Mouse (Mus musculus): Measurements from ENCODE around the gene Pkhd1. TPM values are rescaled to one million over a fixed set of nuclear protein-coding genes. Genes with fewer than 3 reads are reported as not detected.

Pkhd1 gene
- total and polyA plus RNA-seq, 2 experiments = 1.5 to 10.0 TPM

- Histone ChIP-seq H3K36me3 (ENCODE audit: control insufficient read depth, insufficient read depth, low read length) (no peaks in the 10 kb centered on the region), H3K4me1 (ENCODE audit: control insufficient read depth, insufficient read depth, low read length) (no peaks in the 10 kb centered on the region), H3K27ac (replicated peaks; ENCODE audit: insufficient read depth, low read depth, low read length) (no peak overlapping the region), H3K9ac (ENCODE audit: low read depth, low read length) (no peak overlapping the region), H3K4me3 (ENCODE audit: insufficient read depth, low read depth, low read length) (no peak overlapping the region), H3K27me3 (ENCODE audit: control insufficient read depth, insufficient read depth, low read length) (no peaks in the 10 kb centered on the region), H3K79me2 (ENCODE audit: control insufficient read depth, insufficient read depth, low read length) (no peaks in the 10 kb centered on the region)
- no peak for DNase-seq (ENCODE audit: extremely low read depth, low read depth, low spot score)
- TF ChIP-seq CTCF (IDR thresholded peaks at IDR 0.05; ENCODE audit: low read depth, low read length) (no peak), POLR2A (IDR thresholded peaks at IDR 0.05; ENCODE audit: extremely low read depth, insufficient read depth, low read length) (no peak)
- WGBS = 87% methylated on average over 4 of the region's 4 CpGs
Measured at GRCm38 (mm10) chr1:20017619-20018018, 600.2 kb downstream of the Pkhd1 start.

Other genes starting within 250 kb of the Pkhd1 start
- not detected in 2 replicates for gene Il17a, start 112.8 kb upstream of the Pkhd1 start, total RNA-seq (2014; rRNA removed)
- not detected in 2 replicates for gene Il17a, start 112.8 kb upstream of the Pkhd1 start, polyA plus RNA-seq (2012; rRNA removed)
- gene Il17f, start 172.6 kb upstream of the Pkhd1 start, total RNA-seq (2014; rRNA removed) = not detected in 2 replicates
- gene Il17f, start 172.6 kb upstream of the Pkhd1 start, polyA plus RNA-seq (2012; rRNA removed) = not detected in 2 replicates
- 4.4 and 8.0 TPM in 2 replicates for gene Mcm3, start 202.2 kb upstream of the Pkhd1 start, total RNA-seq (2014; rRNA removed)
- gene Mcm3, start 202.2 kb upstream of the Pkhd1 start, polyA plus RNA-seq (2012; rRNA removed) = 1.9 and 3.2 TPM in 2 replicates